Comparison of ENCODE assay signal across 6 mouse cellular contexts in genomic region chr6:113161982-113162381, GRCm38 (mm10).
"Had no signal": no experiment of that assay in that cellular context is flagged by ENCODE, and none has a peak within 500 bp of the region (broad histone marks: within the 10 kb centered on the region; RNA-seq: fewer than 3 reads in every experiment).

No protein-coding gene starts in this region.

- DNase-seq: kidney, postnatal 10 days; kidney, postnatal 4 days; liver, embryonic 13.5 days; liver, postnatal 0 days; right cerebral cortex, postnatal 25 days; thymus, postnatal 4 days had no signal
